Mouse (Mus musculus) liver, embryonic 15.5 days (tissue): ENCODE data around the gene Trp53i11. TPM values are rescaled to one million over a fixed set of nuclear protein-coding genes. Genes with fewer than 3 reads are reported as not detected.

Source experiments
- ATAC-seq: fragments of 200-750 bp; cut with Nextera tagmentation; 2 replicates; pipeline ENCODE4 v1.8.0; 2017; ENCODE audit warnings: moderate number of reproducible peaks, mild to moderate bottlenecking, moderate library complexity; ENCODE audit not compliant: insufficient read depth
- H3K27ac ChIP-seq: fragments of 300-500 bp; sonication (generic); replicated peaks from 2 replicates; pipeline ENCODE4 v1.5.1; 2015; ENCODE audit warnings: mild to moderate bottlenecking, inconsistent platforms
- H3K27me3 ChIP-seq: fragments of 300-500 bp; sonication (generic); 2 replicates; pipeline ENCODE4 v1.6.1; 2015; ENCODE audit warnings: mild to moderate bottlenecking, inconsistent platforms
- H3K36me3 ChIP-seq: fragments of 300-500 bp; sonication (generic); replicated peaks from 2 replicates; pipeline ENCODE4 v1.6.1; 2015; ENCODE audit warnings: moderate library complexity, mild to moderate bottlenecking, inconsistent platforms
- H3K4me1 ChIP-seq: fragments of 300-500 bp; sonication (generic); replicated peaks from 2 replicates; pipeline ENCODE4 v1.6.1; 2015; ENCODE audit warnings: inconsistent platforms
- H3K4me2 ChIP-seq: fragments of 300-500 bp; sonication (generic); 2 replicates; pipeline ENCODE4 v1.6.1; 2015; ENCODE audit warnings: moderate library complexity, mild to moderate bottlenecking, inconsistent platforms
- H3K4me3 ChIP-seq: fragments of 300-500 bp; sonication (generic); replicated peaks from 2 replicates; pipeline ENCODE4 v1.5.1; 2015; ENCODE audit warnings: mild to moderate bottlenecking, inconsistent platforms
- H3K9ac ChIP-seq: fragments of 300-500 bp; sonication (generic); 2 replicates; pipeline ENCODE4 v1.6.1; 2015; ENCODE audit warnings: moderate library complexity, mild to moderate bottlenecking, inconsistent platforms
- H3K9me3 ChIP-seq: fragments of 300-500 bp; sonication (generic); replicated peaks from 2 replicates; pipeline ENCODE4 v1.6.1; 2016; ENCODE audit warnings: inconsistent platforms
- WGBS: fragments of 180-500 bp; shearing (Covaris S2); methylation state at CpG from one replicate; pipeline ENCODE4 v1.1.7; 2015; ENCODE audit warnings: mixed read lengths; ENCODE audit not compliant: insufficient replicate concordance; 5-methylcytosine and 5-hydroxymethylcytosine counted together
- polyA plus RNA-seq: library from polyadenylated mRNA; unstranded; fragments of >200 nt; fragmentation: Nextera tagmentation; extraction: Ambion mirVana; gene quantifications from 2 replicates; pipeline ENCODE4 v1.2.1, GENCODE M21; 2015

The Trp53i11 gene
- polyA plus RNA-seq, 1 experiment from 2014 or later: 3.4 TPM

DNA sequence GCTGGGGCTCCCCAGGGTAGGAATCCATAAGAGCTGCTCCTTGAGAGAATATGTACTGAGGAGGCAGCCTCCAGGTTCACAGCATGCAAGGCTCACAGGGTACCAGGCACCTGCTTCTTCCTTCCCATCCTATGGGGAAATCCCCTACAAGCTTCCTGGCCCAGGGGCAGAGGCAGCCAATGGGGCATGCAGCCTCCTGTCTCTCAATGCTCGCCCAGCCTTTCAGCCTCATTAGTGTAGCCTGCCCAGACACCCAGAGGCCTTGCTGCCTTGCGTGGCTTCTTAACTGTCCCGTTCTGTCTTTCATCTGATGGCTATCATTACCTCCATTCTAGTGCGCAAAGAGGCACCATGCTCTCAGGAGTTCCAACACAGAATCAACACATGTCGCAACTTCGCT is 61.7 kb downstream of the Trp53i11 start:
- H3K36me3 ChIP-seq: no peaks in the 10 kb centered on the region
- no peaks in the 10 kb centered on the region for H3K9me3 ChIP-seq
- H3K4me1 ChIP-seq: no peaks in the 10 kb centered on the region
- WGBS: 74% methylated on average over 6 of the region's 6 CpGs
- no peak overlapping the region for H3K9ac ChIP-seq
- H3K4me3 ChIP-seq: no peak overlapping the region
- H3K27ac ChIP-seq: no peak overlapping the region
- no peak overlapping the region for H3K4me2 ChIP-seq
- no peak for ATAC-seq
- no peaks in the 10 kb centered on the region for H3K27me3 ChIP-seq

DNA sequence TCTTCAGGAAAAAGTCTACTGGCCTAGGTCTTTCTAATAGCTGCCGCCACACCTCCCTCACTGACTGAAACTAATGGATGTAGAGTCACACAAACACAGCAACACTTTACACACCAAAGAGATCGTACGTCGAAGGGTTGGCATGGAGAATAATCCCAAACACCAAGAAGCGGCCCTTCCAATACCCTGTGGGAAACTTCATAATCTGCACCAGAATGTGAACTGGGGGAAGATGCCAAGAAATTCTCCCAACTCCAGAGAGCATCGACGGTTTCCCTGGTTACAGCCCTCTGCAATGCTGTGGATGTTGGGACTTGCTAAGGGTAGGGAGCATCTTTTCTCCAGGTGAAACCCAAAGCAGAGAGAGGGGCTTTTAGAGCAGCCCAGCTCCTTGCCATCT is 63.3 kb downstream of the Trp53i11 start:
- Histone ChIP-seq H3K9ac (no peak overlapping the region), H3K27me3 (no peaks in the 10 kb centered on the region), H3K4me1 (no peaks in the 10 kb centered on the region), H3K4me2 (no peak overlapping the region), H3K27ac (no peak overlapping the region), H3K4me3 (no peak overlapping the region), H3K9me3 (no peaks in the 10 kb centered on the region), H3K36me3 (no peaks in the 10 kb centered on the region)
- no peak for ATAC-seq
- WGBS: 73% methylated on average over 7 of the region's 7 CpGs

Other genes starting within 250 kb of the Trp53i11 start
- 2.2 and 3.1 TPM in 2 replicates for gene Prdm11, start 141.4 kb upstream of the Trp53i11 start, polyA plus RNA-seq
- 2.7 TPM in 2 replicates for gene Tspan18, start 147.0 kb downstream of the Trp53i11 start, polyA plus RNA-seq